Mouse (Mus musculus) kidney, adult 2 months (tissue): ENCODE data around the gene Zfp334.

Experiments used
- CTCF ChIP-seq: fragments of 200-500 bp; conservative IDR thresholded peaks from 2 replicates; pipeline ENCODE4 v1.5.1; 2011; ENCODE audit warnings: low read depth, mild to moderate bottlenecking, control low read depth, low read length, moderate library complexity, mixed read lengths; ENCODE audit not compliant: insufficient read depth, insufficient read length
- POLR2A ChIP-seq: fragments of 200-500 bp; IDR thresholded peaks from one replicate; pipeline ENCODE4 v1.6.1; 2011; ENCODE audit warnings: low read depth, low read length, control low read depth

DNA sequence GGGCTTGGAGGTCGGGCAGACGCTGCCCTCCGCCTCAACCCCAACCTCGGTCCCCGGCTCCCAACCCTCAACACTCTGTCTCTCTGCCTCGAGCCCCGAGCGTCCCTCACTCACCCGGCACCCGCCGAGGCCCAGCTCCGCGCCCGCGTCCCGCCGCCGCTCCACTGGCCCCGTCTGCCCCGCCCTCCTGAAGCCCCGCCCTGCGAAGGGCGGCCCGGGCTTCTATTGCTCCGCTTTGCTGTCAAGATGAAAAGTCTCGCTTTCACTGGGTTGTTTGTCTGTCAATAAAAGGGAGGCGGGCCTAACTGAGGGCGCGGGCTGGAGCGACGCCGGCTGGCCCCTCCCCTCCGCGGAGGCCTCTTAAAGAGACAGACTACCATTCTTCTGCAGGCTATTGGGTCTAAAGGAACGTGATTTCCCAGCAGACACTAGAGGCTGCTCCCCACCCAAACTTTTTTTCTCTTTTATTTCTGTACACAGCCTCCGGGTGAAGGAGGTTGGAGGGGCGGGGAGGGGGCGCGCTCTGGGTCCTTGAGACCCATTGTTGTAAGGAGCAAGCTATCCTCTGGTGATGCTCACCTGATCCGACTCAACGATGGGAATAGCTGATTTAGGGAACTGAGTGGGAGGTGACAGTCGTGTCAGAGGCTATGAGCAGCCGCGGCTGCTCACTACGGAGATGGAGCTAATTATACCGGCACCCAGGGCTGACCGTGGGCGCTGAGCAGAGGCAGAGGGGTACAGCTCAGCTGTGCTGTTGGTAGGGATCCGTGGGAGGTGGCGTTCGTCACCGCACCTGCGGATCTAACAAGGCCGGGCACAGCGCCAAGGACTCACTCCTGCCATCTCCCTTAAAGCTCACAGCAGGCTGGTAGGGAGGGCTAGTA lies 61.5 kb downstream of the Zfp334 start, which contains the start of gene Elmo2:
- TF ChIP-seq CTCF (no peak), POLR2A (no peak)
